Mouse (Mus musculus): ENCODE results near the gene Sri. TPM values are rescaled to one million over a fixed set of nuclear protein-coding genes. Genes with fewer than 3 reads are reported as not detected.
"Not testable (repeated sequence)": the region's sequence is repeated elsewhere in the genome, so short reads cannot be mapped to it uniquely, and the experiment has no call there.

Sri gene
- total RNA-seq (2021), result 100 to 1,000 TPM; 104 to 124 TPM
- long read RNA-seq, experiment 1, transcript Sri-205 (8 exons, 2,251 nt), result major isoform, 66 of 78 reads
- long read RNA-seq, experiment 1, partial matches to known transcripts, result 2 of 78 reads
- long read RNA-seq, experiment 1, other reads (novel, unspliced or antisense), result 7 of 78 reads
- long read RNA-seq, experiment 2, transcript Sri-205 (8 exons, 2,251 nt), result major isoform, 54 of 64 reads
- long read RNA-seq, experiment 2, partial matches to known transcripts, result 1 of 64 reads
- long read RNA-seq, experiment 2, other reads (novel, unspliced or antisense), result 8 of 64 reads

DNA sequence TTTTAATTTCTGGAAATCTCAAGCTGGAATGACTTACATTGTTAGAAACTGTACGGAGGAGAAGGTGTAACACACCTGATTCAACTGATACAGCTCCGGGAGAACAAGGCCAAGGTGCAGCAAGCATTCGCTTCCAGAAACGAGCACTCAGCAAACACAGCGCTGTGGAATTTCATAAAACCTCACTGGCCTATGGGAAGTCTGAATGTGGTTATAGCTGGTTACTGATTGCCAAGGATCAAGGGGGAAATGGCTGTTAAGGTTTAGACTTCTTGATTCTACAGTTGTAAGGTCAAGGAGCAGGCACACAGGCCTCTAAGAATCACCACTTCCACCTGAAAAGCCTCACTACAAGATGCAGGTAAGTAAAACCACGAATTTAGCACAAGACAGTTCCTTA, at the start of gene Sri:
Gene Sri (plus strand): TSS at position 224 of the 400 bp plus-strand sequence.
- intact Hi-C loops (cut with DNase I), result no loop called here
- DNase-seq (ENCODE audit: low spot score in 2 of 2), result no peak

GRCm38 (mm10) chr5:7996401-7997044, 49.4 kb upstream of the Sri start:
- intact Hi-C loops (cut with DNase I), result no loop called here

GRCm38 (mm10) chr5:7997086-7997485, 48.8 kb upstream of the Sri start:
- intact Hi-C loops (cut with DNase I), result no loop called here
- no peak for DNase-seq (ENCODE audit: low spot score in 2 of 2)

More at GRCm38 (mm10) chr5:7996401-7997044, 49.4 kb upstream of the Sri start:
- peak; percentile 27 to 32 for DNase-seq (ENCODE audit: low spot score in 2 of 2)

GRCm38 (mm10) chr5:8000466-8000865, 45.4 kb upstream of the Sri start:
- intact Hi-C loops (cut with DNase I), result no loop called here
- DNase-seq (ENCODE audit: low spot score in 2 of 2), result peak; percentile 15 to 29

DNA sequence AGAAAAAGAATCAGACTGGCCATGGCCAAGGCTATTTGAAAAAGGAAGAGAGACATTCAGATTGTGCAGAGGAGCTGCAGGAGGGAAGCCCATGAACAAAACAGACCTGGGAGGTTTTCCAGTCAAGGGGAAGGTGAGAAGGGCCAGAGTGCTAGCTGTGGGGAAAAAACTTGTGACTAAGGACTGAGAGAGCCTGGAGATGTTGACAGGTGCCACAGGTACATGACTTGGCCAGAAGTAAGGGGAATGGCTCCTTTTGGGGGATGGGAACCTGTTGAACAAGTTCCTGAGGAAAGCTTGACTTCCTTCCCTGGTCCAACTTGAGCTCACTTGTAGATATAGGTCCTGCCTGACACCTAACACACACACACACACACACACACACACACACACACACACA, 43.1 kb upstream of the Sri start:
- DNase-seq (ENCODE audit: low spot score in 2 of 2), result no peak
- intact Hi-C loops (cut with DNase I), result no loop called here

- no peak for DNase-seq (ENCODE audit: low spot score in 2 of 2)
- intact Hi-C loops (cut with DNase I), result no loop called here
Measured at GRCm38 (mm10) chr5:8013276-8013675, 32.6 kb upstream of the Sri start.

DNA sequence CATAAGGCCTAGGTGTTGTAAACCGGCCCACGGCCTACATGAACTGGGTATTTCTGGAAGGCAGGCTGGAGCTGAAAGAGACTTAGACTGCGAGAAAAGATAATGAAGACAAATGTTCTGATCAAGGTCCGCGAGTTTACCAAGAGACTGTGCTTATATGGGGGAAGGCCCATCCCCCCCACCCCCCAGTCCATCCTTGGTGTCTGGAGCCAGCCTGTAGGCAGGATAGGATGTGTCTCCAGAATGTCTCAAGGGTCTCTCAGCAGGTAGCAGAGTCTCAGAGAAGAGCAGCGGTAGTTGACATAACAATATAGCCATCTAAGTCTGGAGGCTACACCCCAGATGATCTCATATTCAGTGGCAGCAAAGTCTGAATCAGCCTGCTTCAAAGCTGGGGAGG, 11.3 kb upstream of the Sri start:
- intact Hi-C loops (cut with DNase I), result not testable (repeated sequence)

GRCm38 (mm10) chr5:8053827-8054226, 7.9 kb downstream of the Sri start:
- no peak for DNase-seq (ENCODE audit: low spot score in 2 of 2)
- intact Hi-C loops (cut with DNase I), result no loop called here

More for the DNA sequence above, 11.3 kb upstream of the Sri start:
- not testable (repeated sequence) for DNase-seq (ENCODE audit: low spot score in 2 of 2)

DNA sequence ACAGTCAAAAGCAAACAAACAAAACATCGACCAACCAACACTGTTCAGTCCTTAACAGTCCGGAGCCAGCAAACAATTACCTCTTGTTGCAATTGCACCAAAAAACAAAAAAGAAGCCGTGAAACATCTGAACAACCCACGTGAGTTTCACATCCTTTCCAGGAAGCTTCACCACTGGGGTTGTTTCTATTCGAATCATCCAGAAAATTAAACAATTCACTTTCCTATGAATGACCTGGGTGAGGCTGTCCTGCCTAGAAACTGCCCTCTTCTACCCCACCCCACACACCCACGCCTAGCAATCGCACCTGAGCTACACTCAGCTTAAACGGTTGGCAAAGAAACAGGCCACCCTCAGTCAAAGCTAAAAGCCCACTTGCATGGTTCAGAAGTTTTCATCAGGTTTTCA, 9.8 kb downstream of the Sri start:
- intact Hi-C loops (cut with DNase I), result no loop called here
- DNase-seq (ENCODE audit: low spot score in 2 of 2), result no peak

DNA sequence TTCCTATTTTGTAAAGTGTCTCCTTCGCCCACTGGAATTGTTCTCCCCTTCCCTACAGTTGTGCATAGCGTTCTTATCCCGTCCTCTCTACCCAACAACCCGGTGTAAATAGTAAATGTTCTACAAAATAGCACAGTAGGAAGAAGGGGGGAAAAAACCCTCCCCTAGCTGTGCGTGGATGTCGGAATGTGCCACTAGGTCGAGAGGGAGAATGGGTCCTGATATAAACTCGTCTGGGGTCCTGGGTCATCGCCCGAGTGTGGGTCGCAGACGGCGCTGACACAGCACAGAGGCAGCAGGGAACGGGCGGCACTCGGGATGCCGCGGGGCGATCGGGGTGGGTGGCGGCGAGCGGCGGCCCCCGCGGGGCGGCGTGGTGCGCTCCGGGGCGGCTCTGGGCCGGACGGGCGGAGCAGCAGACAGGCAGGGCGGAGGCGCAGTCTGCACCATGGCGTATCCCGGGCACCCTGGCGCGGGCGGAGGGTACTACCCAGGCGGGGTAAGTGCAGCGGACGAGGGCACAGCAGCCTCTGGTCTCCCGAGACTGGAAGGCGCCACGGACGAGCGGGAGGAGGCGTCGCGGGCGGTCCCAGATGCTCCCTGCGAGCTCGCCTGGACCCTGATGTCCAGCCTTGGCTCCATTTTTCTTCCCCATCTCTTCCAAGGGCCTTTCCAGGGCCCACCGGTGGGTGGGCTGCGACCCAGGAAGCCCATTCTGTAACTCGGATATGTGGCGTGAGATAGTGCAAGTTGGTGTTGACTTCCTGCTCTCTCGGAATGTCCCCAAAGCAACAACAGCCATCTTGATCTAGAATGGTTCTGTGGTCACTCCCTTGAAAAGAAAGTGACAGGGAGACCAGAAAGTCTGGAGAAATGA, 10.5 kb downstream of the Sri start:
- intact Hi-C loops (cut with DNase I), result no loop called here
- peak; percentile 60 to 76 for DNase-seq (ENCODE audit: low spot score in 2 of 2)

GRCm38 (mm10) chr5:8057018-8057323, 11.1 kb downstream of the Sri start:
- intact Hi-C loops (cut with DNase I), result no loop called here

GRCm38 (mm10) chr5:8058056-8058455, 12.2 kb downstream of the Sri start:
- intact Hi-C loops (cut with DNase I), result no loop called here
- DNase-seq (ENCODE audit: low spot score in 2 of 2), result no peak

More at GRCm38 (mm10) chr5:8057018-8057323, 11.1 kb downstream of the Sri start:
- no peak for DNase-seq (ENCODE audit: low spot score in 2 of 2)

GRCm38 (mm10) chr5:8062469-8062868, 16.6 kb downstream of the Sri start:
- intact Hi-C loops (cut with DNase I), result no loop called here
- no peak for DNase-seq (ENCODE audit: low spot score in 2 of 2)

- intact Hi-C loops (cut with DNase I), result no loop called here
- DNase-seq (ENCODE audit: low spot score in 2 of 2), result no peak
Measured at GRCm38 (mm10) chr5:8063207-8063606, 17.3 kb downstream of the Sri start.

GRCm38 (mm10) chr5:8073406-8073805, 27.5 kb downstream of the Sri start:
- intact Hi-C loops (cut with DNase I), result no loop called here
- DNase-seq (ENCODE audit: low spot score in 2 of 2), result no peak

DNA sequence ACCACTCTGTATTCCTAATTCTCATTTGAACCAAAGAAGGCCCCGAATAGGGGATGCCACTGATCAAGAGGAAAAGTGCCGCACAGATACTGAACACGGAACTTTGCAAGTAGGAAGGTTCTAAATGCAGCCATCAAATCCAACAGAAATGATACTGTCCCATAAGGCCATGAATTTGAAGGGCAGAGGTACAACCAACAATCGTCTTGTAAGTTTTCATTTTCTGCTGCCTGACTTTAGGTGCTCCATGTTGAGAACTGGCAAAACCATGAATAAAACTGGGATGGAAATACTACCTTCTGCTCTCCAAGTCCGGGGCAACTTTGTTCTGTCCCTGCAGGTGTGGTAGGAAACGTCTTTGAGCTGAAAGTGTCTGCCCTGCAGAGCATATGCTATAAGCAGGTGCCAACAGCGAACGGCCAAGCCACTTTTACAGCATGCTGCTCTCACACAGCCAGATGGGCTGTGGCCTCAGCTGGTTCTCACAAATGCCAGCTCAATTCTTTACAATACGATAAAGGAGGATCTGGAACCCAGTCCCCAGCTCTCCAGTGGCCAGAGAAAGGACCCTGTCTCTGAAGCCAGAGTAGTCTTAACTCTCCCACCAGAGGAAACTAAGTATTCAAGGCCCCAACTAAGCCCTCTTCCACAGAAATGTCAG, 28.2 kb downstream of the Sri start:
- intact Hi-C loops (cut with DNase I), result no loop called here
- DNase-seq (ENCODE audit: low spot score in 2 of 2), result no peak

DNA sequence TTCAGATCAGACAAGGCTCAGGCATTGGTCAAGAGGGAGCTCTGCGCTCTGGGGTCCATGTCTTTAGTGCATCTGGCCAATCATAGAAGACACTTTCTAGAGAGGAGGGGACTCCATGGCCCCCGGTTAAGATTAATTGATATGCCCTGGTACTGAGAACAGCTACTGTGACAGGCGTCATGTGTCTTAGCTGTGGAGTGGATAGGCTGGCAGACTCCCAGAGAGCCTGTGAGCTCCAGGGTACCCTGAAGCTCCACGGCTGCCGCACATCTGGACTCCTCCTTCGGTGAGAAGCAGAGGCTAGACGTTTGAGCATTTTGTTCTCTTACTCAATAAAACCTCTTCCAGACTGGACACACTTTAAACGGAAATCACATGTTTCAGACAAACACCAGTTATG, 31.6 kb downstream of the Sri start:
- intact Hi-C loops (cut with DNase I), result no loop called here
- DNase-seq (ENCODE audit: low spot score in 2 of 2), result no peak

GRCm38 (mm10) chr5:8082800-8083509, 37.1 kb downstream of the Sri start:
- DNase-seq (ENCODE audit: low spot score in 2 of 2), result no peak
- intact Hi-C loops (cut with DNase I), result no loop called here

DNA sequence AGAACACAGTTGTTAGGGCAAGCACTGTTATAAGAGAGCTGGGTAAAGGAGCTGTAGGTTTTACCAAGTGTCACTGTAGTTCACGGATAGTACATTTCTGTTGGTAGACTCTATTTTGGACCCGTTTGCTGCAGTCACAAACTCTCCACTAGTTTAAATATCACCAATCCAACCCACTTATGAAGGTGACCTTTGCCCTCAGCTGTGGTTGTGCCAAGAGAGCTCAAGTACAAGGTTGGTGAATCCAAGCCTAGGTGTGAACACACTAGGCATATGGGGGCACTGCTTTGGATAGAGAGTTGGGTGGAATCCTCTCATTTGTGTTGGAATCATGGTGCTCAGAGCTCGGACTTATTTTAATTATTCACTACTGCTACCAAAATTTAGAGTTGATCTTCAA, 39.8 kb downstream of the Sri start:
- no peak for DNase-seq (ENCODE audit: low spot score in 2 of 2)
- intact Hi-C loops (cut with DNase I), result no loop called here
